In genomic region chr8:89751201-89751600, GRCm38 (mm10) we compare ENCODE assay signal across 29 mouse cellular contexts.
DNase-seq lines count a peak whose midpoint lies in the region; ATAC-seq and TF ChIP-seq lines count a peak whose summit lies in the region.
"Had no signal": no experiment of that assay in that cellular context is flagged by ENCODE, and none has a peak within 500 bp of the region (broad histone marks: within the 10 kb centered on the region; RNA-seq: fewer than 3 reads in every experiment).

No protein-coding gene starts in this region.

- H3K27ac ChIP-seq in kidney, adult 2 months (ENCODE audit: insufficient read depth, low read depth, low read length) = peak overlapping the region; percentile 45
- H3K27ac ChIP-seq in kidney, embryonic 14.5 days (ENCODE audit: low read depth, low read length) = no peak overlapping the region
- H3K27ac ChIP-seq: embryonic facial prominence, embryonic 13.5 days; embryonic facial prominence, embryonic 15.5 days; forebrain, embryonic 10.5 days; forebrain, embryonic 12.5 days had no signal

- no peak for ATAC-seq in kidney, embryonic 14.5 days (ENCODE audit: low FRiP score, low TSS enrichment)
- ATAC-seq: activated CD4-positive, CD25-positive, alpha-beta regulatory T cell, adult 4 months; CD4-positive, CD25-positive, alpha-beta regulatory T cell, adult 4 months; forebrain, embryonic 14.5 days; forebrain, embryonic 16.5 days; Patski had no signal

- H3K9ac ChIP-seq in kidney, embryonic 14.5 days (ENCODE audit: low read depth, low read length) = no peak overlapping the region
- H3K9ac ChIP-seq: embryonic facial prominence, embryonic 13.5 days; embryonic facial prominence, embryonic 15.5 days; forebrain, embryonic 12.5 days had no signal

- DNase-seq in kidney, adult 2 months = peak; percentile 60
- peak; percentile 39 for DNase-seq in kidney, adult 9 months
- DNase-seq in kidney, postnatal 4 days = no peak
- peak; percentile 27 for DNase-seq in kidney, postnatal 14 days
- peak; percentile 12 to 43 for DNase-seq in kidney, postnatal 25 days
- no peak for DNase-seq in B cell, adult 2 months
- no peak for DNase-seq in right cerebral cortex, postnatal 10 days (ENCODE audit: low spot score in 2 of 2)
- DNase-seq: adrenal gland, adult 8-10 months; adrenal gland, postnatal 14 days; adrenal gland, postnatal 36 days; cerebellum, adult 11-12 months; cerebellum, adult 8-10 months; cerebellum, adult 9-11 months; cerebellum, postnatal 14 days; cerebellum, postnatal 36 days; embryo, embryonic 11 days had no signal

- no peaks in the 10 kb centered on the region for H3K9me3 ChIP-seq in kidney, embryonic 14.5 days (ENCODE audit: control insufficient read depth, low read length)
- H3K9me3 ChIP-seq: embryonic facial prominence, embryonic 13.5 days; embryonic facial prominence, embryonic 15.5 days; forebrain, embryonic 10.5 days; forebrain, embryonic 12.5 days had no signal

- no peak for TF ChIP-seq CTCF in kidney, adult 2 months (conservative IDR thresholded peaks at IDR 0.05; ENCODE audit: insufficient read depth, insufficient read length, low read depth, low read length)

- no peak overlapping the region for H3K4me2 ChIP-seq in kidney, embryonic 14.5 days (replicated peaks; ENCODE audit: low read depth, low read length)
- H3K4me2 ChIP-seq: embryonic facial prominence, embryonic 13.5 days; embryonic facial prominence, embryonic 15.5 days; forebrain, embryonic 12.5 days had no signal

- no peaks in the 10 kb centered on the region for H3K36me3 ChIP-seq in kidney, adult 2 months (ENCODE audit: control insufficient read depth, insufficient read depth, low read length)
- no peaks in the 10 kb centered on the region for H3K36me3 ChIP-seq in kidney, embryonic 14.5 days (ENCODE audit: control insufficient read depth, insufficient read depth, low read length)
- H3K36me3 ChIP-seq: embryonic facial prominence, embryonic 13.5 days; embryonic facial prominence, embryonic 15.5 days; forebrain, embryonic 10.5 days; forebrain, embryonic 12.5 days; G1E had no signal

- no peak overlapping the region for H3K4me3 ChIP-seq in kidney, adult 2 months (ENCODE audit: insufficient read depth, low read depth, low read length)
- no peak overlapping the region for H3K4me3 ChIP-seq in kidney, embryonic 14.5 days (ENCODE audit: low read length)
- H3K4me3 ChIP-seq: embryonic facial prominence, embryonic 13.5 days; embryonic facial prominence, embryonic 15.5 days; erythroblast, embryonic 14.5 days; forebrain, embryonic 10.5 days; forebrain, embryonic 12.5 days had no signal

- H3K4me1 ChIP-seq in kidney, adult 2 months (ENCODE audit: control insufficient read depth, insufficient read depth, low read length) = no peaks in the 10 kb centered on the region; the same call in 1 of the 2 replicates
- no peaks in the 10 kb centered on the region for H3K4me1 ChIP-seq in kidney, embryonic 14.5 days (ENCODE audit: control insufficient read depth, insufficient read depth, low read length)
- H3K4me1 ChIP-seq: embryonic facial prominence, embryonic 13.5 days; embryonic facial prominence, embryonic 15.5 days; forebrain, embryonic 10.5 days; forebrain, embryonic 12.5 days had no signal

- no peaks in the 10 kb centered on the region for H3K27me3 ChIP-seq in kidney, adult 2 months (replicated peaks; ENCODE audit: control insufficient read depth, insufficient read depth, low read length)
- H3K27me3 ChIP-seq in kidney, embryonic 14.5 days (ENCODE audit: control insufficient read depth, insufficient read depth, low read length) = no peaks in the 10 kb centered on the region
- H3K27me3 ChIP-seq: CH12.LX; embryonic facial prominence, embryonic 13.5 days; embryonic facial prominence, embryonic 15.5 days had no signal

- WGBS in kidney, adult 2 months = 52% methylated on average over 3 of the region's 3 CpGs
- WGBS in kidney, embryonic 14.5 days = 81% methylated on average over 3 of the region's 3 CpGs

- TF ChIP-seq POLR2A in kidney, adult 2 months (IDR thresholded peaks at IDR 0.05; ENCODE audit: low read depth, low read length) = no peak

Comparison
In these comparisons a context has a peak if more than half of its experiments do, and no peak if none do; other contexts are left out.
1. DNase-seq: peak in kidney, adult 2 months (single experiment), kidney, adult 9 months (single experiment), kidney, postnatal 14 days (single experiment) and kidney, postnatal 25 days (2 of 2); none in kidney, postnatal 4 days (0 of 2), B cell, adult 2 months (0 of 2) and right cerebral cortex, postnatal 10 days (0 of 2).